Mouse (Mus musculus) regulatory T cell (primary cell): ENCODE measurements around the gene Zswim3.

ENCODE experiments used
- in situ Hi-C: fragments of 300-600 bp; cut with MboI, MseI; formaldehyde crosslinking; loops from one replicate; pipeline ENCODE4 v1.15.1; 2025; ENCODE audit warnings: high pct_unique_total_duplicates

The Zswim3 gene

DNA sequence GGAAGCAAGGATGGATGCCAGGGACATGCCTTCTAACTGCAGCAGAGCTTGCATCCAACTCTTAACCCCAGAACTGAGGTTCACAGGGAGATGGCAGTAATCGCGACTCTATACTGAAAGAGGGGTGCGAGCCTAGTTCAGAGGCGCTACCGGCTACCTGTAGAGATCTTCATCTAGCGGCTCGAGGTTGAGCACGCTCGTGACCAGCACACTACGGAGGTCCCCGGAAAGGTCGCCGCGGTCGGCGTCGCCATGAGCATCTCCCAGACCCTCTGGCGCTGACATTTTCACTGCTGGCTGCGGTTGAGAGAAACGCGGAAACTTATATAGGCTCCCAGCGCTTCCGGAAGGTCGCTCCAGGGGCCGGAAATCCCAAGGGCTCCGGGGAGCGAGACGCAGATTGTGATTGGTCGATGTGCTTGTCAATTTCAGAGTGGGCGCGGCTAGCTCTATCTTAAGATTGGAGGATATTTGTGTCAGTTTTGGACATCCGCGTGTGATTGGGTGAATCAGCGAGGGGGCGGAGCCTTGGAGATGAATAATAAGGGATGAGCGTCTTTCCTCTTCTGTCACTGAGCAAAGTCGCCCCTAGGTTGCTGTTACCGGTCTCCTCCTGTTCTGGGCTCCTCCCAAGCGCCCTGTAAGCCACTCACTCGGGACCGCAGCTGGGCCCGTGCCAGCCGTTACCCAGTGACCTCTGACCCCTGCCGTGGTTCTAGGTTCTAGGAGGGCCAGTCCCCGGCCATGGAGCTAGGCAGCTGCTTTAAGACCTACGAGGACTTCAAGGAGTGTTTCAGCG is at the start of gene Zswim3, which contains the start of gene Acot8:
Zswim3 (plus strand) TSS at position 566 of the 799 bp plus-strand sequence.
Acot8 (minus strand) TSS at position 350 of the 799 bp plus-strand sequence.
- in situ Hi-C loops: no loop called here

DNA sequence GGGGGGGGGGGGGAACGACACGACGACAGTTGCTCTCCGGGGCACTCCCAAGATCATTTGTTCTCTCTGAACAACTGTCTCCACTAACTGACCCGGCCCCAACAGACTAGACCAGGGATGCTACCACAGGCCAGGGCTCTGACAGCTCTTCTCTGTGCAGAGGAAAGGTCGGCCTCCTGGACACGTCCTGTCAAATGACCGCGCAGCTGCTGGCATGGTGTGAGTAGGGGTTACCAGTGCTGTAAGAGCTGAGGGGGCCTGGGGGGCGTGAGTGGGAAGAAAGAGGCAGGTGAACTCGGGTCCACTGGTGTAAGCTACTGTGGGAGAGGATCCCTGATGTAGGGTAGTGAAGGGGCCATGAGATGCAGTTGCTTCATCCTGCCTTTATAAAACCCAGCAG is 47.1 kb upstream of the Zswim3 start:
- in situ Hi-C loops: no loop called here

GRCm38 (mm10) chr2:164758692-164759091 is 46.2 kb upstream of the Zswim3 start:
- in situ Hi-C loops: no loop called here

DNA sequence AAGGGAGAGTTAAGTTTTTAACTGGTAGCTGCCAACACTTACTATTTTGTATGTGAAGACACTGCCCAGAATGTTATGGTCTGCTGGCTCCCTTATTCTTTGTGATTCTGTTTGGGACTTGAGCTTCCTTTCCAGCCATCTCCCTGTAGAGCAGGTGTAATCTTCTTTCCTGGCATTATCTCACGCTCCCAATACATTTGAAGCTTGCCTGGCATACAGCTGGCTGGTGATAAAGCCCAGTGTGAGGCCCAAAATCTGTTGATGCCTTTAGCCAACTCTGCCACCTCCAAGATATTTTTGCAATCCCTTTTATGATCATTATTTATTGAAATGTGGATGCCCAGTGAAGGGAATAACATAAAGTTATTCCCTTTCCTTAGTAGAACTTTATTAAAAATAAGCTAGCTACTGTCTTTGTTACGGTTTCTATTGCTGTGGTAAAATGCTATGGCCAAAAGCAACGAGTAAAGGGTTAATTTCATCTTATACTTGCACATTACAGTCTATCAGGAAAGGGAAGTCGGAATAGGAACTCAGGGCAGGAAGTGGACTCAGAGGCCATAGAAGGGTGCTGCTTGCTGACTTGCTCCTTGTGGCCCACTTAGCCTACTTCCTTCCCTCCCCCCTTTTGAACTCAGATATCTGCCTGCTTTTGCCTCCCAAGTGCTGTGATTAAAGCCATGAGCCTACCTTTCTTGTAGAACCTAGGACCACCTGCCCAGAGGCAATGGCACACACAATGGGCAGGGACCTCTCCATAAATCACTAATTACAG is 44.7 kb upstream of the Zswim3 start:
- in situ Hi-C loops: loop anchor here (10.0 kb wide), 1 partner anchor 695 kb away; no protein-coding TSS in a partner anchor

GRCm38 (mm10) chr2:164761502-164761901 is 43.4 kb upstream of the Zswim3 start:
- in situ Hi-C loops: loop anchor here (10.0 kb wide), 1 partner anchor 697 kb away; no protein-coding TSS in a partner anchor

- in situ Hi-C loops: loop anchor here (10.0 kb wide), 1 partner anchor 697 kb away; no protein-coding TSS in a partner anchor
Measured at GRCm38 (mm10) chr2:164761971-164762370, 42.9 kb upstream of the Zswim3 start.

DNA sequence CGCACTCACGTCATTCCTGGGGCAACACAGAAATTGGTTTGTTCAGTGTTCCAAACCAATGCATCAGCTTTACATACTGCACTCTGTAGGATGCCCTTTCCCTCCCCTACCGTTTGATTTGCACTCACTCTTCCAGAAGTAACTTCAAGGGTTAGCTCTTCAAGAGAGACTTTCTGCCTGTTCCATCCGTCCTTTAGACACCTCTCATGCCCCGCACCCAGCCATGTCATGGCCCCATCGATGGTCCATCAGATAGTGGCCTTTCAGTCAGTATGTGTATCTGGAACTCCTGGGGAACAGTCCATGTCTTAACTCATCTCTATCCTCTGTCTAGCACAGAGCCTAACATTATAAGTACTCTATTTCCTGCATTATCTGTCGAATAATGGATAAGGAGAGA is 42.3 kb upstream of the Zswim3 start:
- in situ Hi-C loops: loop anchor here (10.0 kb wide), 1 partner anchor 698 kb away; no protein-coding TSS in a partner anchor

GRCm38 (mm10) chr2:164765841-164766240 is 39.1 kb upstream of the Zswim3 start:
- in situ Hi-C loops: loop anchor here (10.0 kb wide), 1 partner anchor 701 kb away; no protein-coding TSS in a partner anchor

DNA sequence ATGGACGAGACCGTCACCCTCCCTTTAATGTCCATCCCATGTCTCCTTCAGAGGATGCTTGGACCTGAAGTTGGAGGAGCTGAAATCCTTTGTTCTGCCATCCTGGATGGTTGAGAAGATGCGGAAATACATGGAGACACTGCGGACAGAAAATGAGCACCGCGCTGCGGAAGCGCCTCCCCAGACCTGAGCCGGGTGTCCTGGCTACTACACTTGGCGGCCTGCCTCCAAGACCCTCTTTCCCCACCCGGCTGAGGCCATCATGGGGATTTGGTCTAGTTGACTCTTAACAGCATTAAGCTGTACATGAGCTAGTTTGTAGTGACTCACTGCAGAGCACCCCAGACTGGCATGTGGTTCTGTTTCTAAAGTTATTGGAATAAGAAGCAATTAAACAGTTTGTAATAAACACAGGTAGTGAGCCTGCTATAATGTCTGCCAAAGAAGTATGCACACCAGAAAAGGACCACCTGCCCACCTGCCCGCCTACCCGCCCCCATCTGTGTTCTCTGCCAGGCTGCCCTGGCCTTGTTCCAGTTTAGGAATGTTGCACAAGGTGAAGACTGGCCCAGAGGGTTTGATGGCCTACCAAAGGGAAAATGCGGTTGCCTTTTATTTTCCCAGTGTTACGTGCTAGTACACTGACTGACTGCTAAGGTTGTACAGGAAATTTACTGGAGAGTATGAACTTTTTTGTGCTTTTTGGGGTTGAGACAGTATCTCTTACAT is 36.9 kb upstream of the Zswim3 start:
- in situ Hi-C loops: loop anchor here (10.0 kb wide), 1 partner anchor 703 kb away; no protein-coding TSS in a partner anchor

- in situ Hi-C loops: loop anchor here (10.0 kb wide), 1 partner anchor 705 kb away; no protein-coding TSS in a partner anchor
Measured at GRCm38 (mm10) chr2:164769258-164770037, 35.5 kb upstream of the Zswim3 start, which contains the start of gene Ube2c. TSS of gene Ube2c (plus strand) at chr2:164769898.

GRCm38 (mm10) chr2:164770279-164770678 is 34.6 kb upstream of the Zswim3 start:
- in situ Hi-C loops: no loop called here

DNA sequence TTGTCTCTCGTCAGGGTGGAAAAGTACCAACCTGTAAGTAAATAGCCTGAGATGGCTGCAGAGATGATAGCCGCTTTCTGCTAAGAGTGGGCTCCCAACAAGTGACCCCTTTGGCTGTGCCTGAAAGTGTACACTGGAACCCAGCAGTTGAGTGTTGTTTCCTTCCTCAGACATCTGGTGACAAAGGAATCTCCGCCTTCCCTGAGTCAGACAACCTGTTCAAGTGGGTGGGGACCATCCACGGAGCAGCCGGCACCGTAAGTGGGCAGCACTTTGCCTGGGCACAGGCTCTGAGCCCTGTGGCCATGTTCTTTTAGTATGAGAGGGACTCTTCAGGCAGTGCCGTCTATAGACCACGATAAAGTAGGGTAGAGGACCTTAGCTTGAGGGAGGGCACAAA is 33.8 kb upstream of the Zswim3 start:
- in situ Hi-C loops: no loop called here

DNA sequence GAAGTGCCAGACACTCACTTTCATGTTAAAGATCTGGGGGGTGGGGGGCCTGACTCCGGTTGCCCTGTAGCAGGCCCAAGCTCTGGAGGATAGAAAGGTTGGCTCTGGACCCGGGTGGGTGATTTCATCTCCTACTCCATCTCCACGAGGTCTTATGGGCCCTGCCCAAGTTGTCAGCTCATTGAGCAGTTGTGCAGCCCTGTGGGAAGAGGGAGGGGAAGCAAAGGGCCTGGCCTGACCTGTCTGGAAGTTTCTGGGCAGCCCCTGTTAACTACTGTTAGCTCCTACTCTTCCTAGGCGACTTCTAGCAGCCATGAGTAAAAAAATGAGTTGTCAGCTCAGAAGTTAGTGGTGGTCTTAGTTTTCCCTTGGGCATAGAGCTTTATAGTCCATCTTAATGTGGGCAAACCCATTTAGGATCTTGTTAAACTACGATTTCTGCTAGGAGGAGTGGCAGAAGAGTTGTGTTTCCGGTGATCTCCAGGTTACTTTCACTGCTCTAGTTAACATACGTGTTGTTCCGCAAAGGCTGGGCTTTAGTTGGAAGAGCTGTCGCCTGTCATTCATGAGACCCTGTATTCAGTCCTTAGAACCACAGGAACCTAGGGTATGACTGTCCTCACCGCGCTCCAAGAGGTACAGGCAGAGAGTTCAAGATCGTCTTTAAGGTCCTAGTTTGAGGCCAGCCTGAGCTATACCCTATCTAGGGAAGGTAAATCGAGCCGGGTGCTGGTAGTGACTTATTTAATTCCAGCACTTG is 31.5 kb upstream of the Zswim3 start:
- in situ Hi-C loops: no loop called here

DNA sequence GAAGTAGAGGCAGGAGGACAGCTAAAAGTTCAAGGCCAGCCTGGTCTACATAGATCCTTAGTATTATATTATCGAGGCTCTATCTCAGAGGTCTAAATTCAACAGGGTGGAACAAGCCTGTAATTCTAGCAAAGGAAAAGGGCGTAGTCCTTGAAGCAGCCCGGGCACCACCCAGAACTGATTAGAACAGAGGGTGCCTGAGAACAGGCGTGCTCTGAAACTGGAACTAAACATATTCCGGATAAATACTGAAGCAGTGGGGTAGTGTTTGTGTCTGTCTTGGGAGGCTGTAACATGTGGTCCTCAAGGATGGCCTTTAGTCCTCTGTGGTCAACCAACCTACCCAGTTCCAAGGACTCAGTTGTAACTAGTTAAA is 30.9 kb upstream of the Zswim3 start:
- in situ Hi-C loops: no loop called here

- in situ Hi-C loops: no loop called here
Measured at GRCm38 (mm10) chr2:164776130-164776529, 28.8 kb upstream of the Zswim3 start.

DNA sequence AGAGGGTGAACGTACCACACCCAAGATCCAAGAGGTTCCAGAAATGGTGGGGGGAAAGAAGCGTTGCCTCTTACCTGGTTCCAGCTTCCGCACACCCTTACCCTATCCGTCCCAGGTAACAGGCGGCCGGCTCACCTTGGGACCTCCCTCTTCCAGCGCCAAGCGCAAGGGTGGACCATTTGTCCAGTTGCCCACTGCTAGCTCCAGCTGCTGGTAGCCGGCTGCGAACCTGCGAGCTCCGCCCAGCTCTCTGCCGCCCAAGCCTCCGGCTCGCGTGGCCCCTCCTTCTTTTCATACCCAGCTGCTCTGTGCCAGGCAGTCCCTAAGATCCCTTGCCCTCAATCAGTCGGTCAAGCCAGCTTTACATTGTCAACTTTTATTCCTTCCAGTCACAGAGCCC is 28.1 kb upstream of the Zswim3 start:
- in situ Hi-C loops: no loop called here

- in situ Hi-C loops: no loop called here
Measured at GRCm38 (mm10) chr2:164777246-164778014, 27.5 kb upstream of the Zswim3 start.

- in situ Hi-C loops: no loop called here
Measured at GRCm38 (mm10) chr2:164778015-164778287, 26.9 kb upstream of the Zswim3 start.

- in situ Hi-C loops: no loop called here
Measured at GRCm38 (mm10) chr2:164778809-164779208, 26.1 kb upstream of the Zswim3 start.
